Mouse (Mus musculus) brain, embryonic 14.5 days (tissue): ENCODE data around the gene Cacna2d2.

Experiments
- CTCF ChIP-seq: fragments of 200-500 bp; IDR thresholded peaks from 2 replicates; pipeline ENCODE4 v1.5.1; 2012; ENCODE audit warnings: inconsistent platforms, mild to moderate bottlenecking, moderate library complexity, borderline replicate concordance; ENCODE audit not compliant: insufficient read depth, insufficient read length; ENCODE audit errors: extremely low read depth
- POLR2A ChIP-seq: fragments of 200-500 bp; IDR thresholded peaks from 2 replicates; pipeline ENCODE4 v1.6.1; 2012; ENCODE audit warnings: mild to moderate bottlenecking, inconsistent platforms, borderline replicate concordance; ENCODE audit not compliant: poor library complexity, insufficient read depth, insufficient read length, severe bottlenecking; ENCODE audit errors: extremely low read depth

DNA sequence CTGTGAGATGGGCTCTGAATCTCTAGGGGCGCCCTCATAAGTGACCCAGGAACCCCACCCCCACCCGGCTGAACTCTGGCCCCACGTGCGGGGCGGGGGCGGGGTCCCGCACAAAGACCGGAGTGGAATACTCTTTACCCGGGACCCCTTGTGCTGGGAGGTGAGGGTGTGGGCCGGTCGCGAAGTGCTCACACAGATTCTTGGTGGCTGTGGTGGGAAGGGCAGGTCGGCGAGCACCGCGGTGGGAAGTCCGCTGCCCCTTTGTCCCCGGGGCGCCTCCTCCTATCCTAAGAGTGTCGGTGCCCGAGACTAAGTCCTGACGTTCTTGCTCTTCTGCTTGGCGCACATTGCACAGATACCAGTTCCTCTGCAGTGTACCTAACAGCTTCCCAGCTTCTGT is 169.9 kb downstream of the Cacna2d2 start:
- TF ChIP-seq CTCF (no peak), POLR2A (no peak)
